Mouse (Mus musculus): Measurements from ENCODE around the gene Zbtb2.

GRCm38 (mm10) chr10:4374239-4374638 lies 13.7 kb downstream of the Zbtb2 start:
- TF ChIP-seq CTCF (IDR thresholded peaks at IDR 0.05; ENCODE audit: low read depth), result no peak
- TF ChIP-seq EP300 (IDR thresholded peaks at IDR 0.05; ENCODE audit: low read depth), result no peak
